Mouse (Mus musculus): ENCODE results near the gene Gm12569. TPM values are rescaled to one million over a fixed set of nuclear protein-coding genes. Genes with fewer than 3 reads are reported as not detected.
A peak's percentile ranks its signal among the peaks of the same experiment; 100 is the strongest.

The Gm12569 gene
- polyA plus RNA-seq, 1 experiment from 2014 or later = not detected

GRCm38 (mm10) chr11:51257006-51257405 is 36.7 kb downstream of the Gm12569 start:
- Histone ChIP-seq H3K9ac (replicated peaks; ENCODE audit: low read depth, low read length) (no peak overlapping the region), H3K27me3 (ENCODE audit: control insufficient read depth, insufficient read depth, low read length) (no peaks in the 10 kb centered on the region), H3K36me3 (ENCODE audit: control insufficient read depth, insufficient read depth, low read length) (no peaks in the 10 kb centered on the region), H3K27ac (ENCODE audit: low read length) (no peak overlapping the region), H3K9me3 (ENCODE audit: control insufficient read depth, low read depth, low read length) (no peaks in the 10 kb centered on the region), H3K4me1 (ENCODE audit: control insufficient read depth, insufficient read depth, low read length) (no peaks in the 10 kb centered on the region), H3K4me2 (replicated peaks; ENCODE audit: low read depth, low read length) (no peak overlapping the region), H3K4me3 (ENCODE audit: low read depth, low read length) (no peak overlapping the region)
- no peak for ATAC-seq (ENCODE audit: insufficient number of reproducible peaks, insufficient read depth, low FRiP score, low read depth)
- 88% methylated on average over 4 of the region's 4 CpGs for WGBS

GRCm38 (mm10) chr11:51261680-51262219 is 41.5 kb downstream of the Gm12569 start, which contains the start of gene Clk4:
TSS of gene Clk4 (plus strand) at chr11:51261730.
- Histone ChIP-seq H3K4me1 (ENCODE audit: control insufficient read depth, insufficient read depth, low read length) (peaks cover 7% of the 10 kb centered on the region; the same call in 1 of the 2 replicates), H3K27me3 (ENCODE audit: control insufficient read depth, insufficient read depth, low read length) (no peaks in the 10 kb centered on the region), H3K4me3 (ENCODE audit: low read depth, low read length) (peak within 1 kb of the TSS; percentile 96), H3K27ac (ENCODE audit: low read length) (peak within 1 kb of the TSS; percentile 90), H3K9ac (replicated peaks; ENCODE audit: low read depth, low read length) (peak within 1 kb of the TSS; percentile 92), H3K4me2 (replicated peaks; ENCODE audit: low read depth, low read length) (peak within 1 kb of the TSS; percentile 86), H3K36me3 (ENCODE audit: control insufficient read depth, insufficient read depth, low read length) (peaks cover 1% of the 10 kb centered on the region; the same call in 1 of the 2 replicates), H3K9me3 (ENCODE audit: control insufficient read depth, low read depth, low read length) (no peaks in the 10 kb centered on the region)
- no peak for ATAC-seq (ENCODE audit: insufficient number of reproducible peaks, insufficient read depth, low FRiP score, low read depth)
- 74% methylated on average over 3 of the region's 3 CpGs for WGBS

GRCm38 (mm10) chr11:51262342-51263285 is 42.3 kb downstream of the Gm12569 start, which contains the start of gene BC049762:
TSS of gene BC049762 (minus strand) at chr11:51263046.
- 9% methylated on average over 57 of the region's 57 CpGs for WGBS
- H3K9ac ChIP-seq (replicated peaks; ENCODE audit: low read depth, low read length) = peak within 1 kb of the TSS; percentile 92
- ATAC-seq (ENCODE audit: insufficient number of reproducible peaks, insufficient read depth, low FRiP score, low read depth) = peak; percentile 98
- peak within 1 kb of the TSS; percentile 86 for H3K4me2 ChIP-seq (replicated peaks; ENCODE audit: low read depth, low read length)
- no peaks in the 10 kb centered on the region for H3K27me3 ChIP-seq (ENCODE audit: control insufficient read depth, insufficient read depth, low read length)
- no peaks in the 10 kb centered on the region for H3K9me3 ChIP-seq (ENCODE audit: control insufficient read depth, low read depth, low read length)
- peak within 1 kb of the TSS; percentile 96 for H3K4me3 ChIP-seq (ENCODE audit: low read depth, low read length)
- H3K36me3 ChIP-seq (ENCODE audit: control insufficient read depth, insufficient read depth, low read length) = peaks cover 10% of the 10 kb centered on the region
- peak within 1 kb of the TSS; percentile 90 for H3K27ac ChIP-seq (ENCODE audit: low read length)
- peaks cover 7% of the 10 kb centered on the region; the same call in 1 of the 2 replicates for H3K4me1 ChIP-seq (ENCODE audit: control insufficient read depth, insufficient read depth, low read length)

DNA sequence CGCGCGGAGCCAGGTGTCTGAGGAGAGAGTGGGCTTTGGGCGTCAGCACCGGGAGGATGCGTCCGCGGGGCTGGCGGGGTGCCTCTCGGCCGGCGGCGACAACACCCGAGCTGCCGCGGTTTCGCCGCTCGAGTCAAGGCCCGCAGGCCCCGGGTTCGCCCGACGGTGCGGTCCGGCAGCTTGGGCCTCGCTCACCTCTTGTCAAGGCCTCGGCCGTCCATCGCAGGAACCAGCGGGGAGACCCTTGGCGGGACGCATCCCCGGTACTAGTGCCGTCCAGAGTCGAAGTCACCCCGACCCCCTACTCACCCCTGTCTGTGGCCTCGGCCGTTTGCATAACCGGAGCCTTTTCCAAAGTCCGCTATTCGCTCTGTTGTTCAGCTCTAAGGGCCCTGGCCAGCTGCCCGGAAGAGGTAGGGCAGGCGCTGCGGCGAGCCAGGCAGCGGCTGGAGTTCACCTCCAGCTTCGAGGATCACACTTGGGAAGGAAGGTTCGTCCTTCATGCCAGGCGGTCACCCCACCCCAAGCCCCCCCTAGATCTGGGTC is 43.1 kb downstream of the Gm12569 start:
- Histone ChIP-seq H3K4me1 (ENCODE audit: control insufficient read depth, insufficient read depth, low read length) (peaks cover 7% of the 10 kb centered on the region; the same call in 1 of the 2 replicates), H3K4me2 (replicated peaks; ENCODE audit: low read depth, low read length) (peak overlapping the region; percentile 52), H3K9ac (replicated peaks; ENCODE audit: low read depth, low read length) (peak overlapping the region; percentile 92), H3K36me3 (ENCODE audit: control insufficient read depth, insufficient read depth, low read length) (peaks cover 10% of the 10 kb centered on the region), H3K9me3 (ENCODE audit: control insufficient read depth, low read depth, low read length) (no peaks in the 10 kb centered on the region), H3K27me3 (ENCODE audit: control insufficient read depth, insufficient read depth, low read length) (no peaks in the 10 kb centered on the region), H3K4me3 (ENCODE audit: low read depth, low read length) (peak overlapping the region; percentile 96), H3K27ac (ENCODE audit: low read length) (peak overlapping the region; percentile 90)
- ATAC-seq (ENCODE audit: insufficient number of reproducible peaks, insufficient read depth, low FRiP score, low read depth) = peak; percentile 44; the same call in 1 of the 2 replicates
- under 1% methylated on average over 50 of the region's 50 CpGs for WGBS

DNA sequence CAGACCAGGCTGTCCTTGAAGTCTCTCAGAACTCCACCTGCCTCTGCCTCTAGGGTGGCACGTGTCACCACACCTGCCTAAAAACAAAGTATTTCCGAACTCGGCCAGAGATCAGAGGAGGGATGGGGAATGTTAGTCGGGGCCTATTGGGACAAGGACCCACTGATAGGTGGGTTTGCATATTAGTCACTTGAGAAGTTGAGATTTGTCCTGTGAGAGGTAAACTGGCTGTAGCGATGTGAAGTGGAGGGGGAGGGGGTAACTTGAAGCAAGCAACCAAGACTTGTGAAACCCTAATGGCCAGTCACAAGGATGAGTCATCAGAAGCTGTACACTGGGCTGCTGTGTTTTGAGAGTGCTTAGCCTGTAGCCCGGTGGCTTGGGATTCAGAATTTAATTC is 44.1 kb downstream of the Gm12569 start:
- no peak for ATAC-seq (ENCODE audit: insufficient number of reproducible peaks, insufficient read depth, low FRiP score, low read depth)
- Histone ChIP-seq H3K9ac (replicated peaks; ENCODE audit: low read depth, low read length) (no peak overlapping the region), H3K27ac (ENCODE audit: low read length) (no peak overlapping the region), H3K9me3 (ENCODE audit: control insufficient read depth, low read depth, low read length) (no peaks in the 10 kb centered on the region), H3K36me3 (ENCODE audit: control insufficient read depth, insufficient read depth, low read length) (peaks cover 10% of the 10 kb centered on the region), H3K4me2 (replicated peaks; ENCODE audit: low read depth, low read length) (peak overlapping the region; percentile 52), H3K4me1 (ENCODE audit: control insufficient read depth, insufficient read depth, low read length) (peaks cover 7% of the 10 kb centered on the region; the same call in 1 of the 2 replicates), H3K4me3 (ENCODE audit: low read depth, low read length) (peak overlapping the region; percentile 96), H3K27me3 (ENCODE audit: control insufficient read depth, insufficient read depth, low read length) (no peaks in the 10 kb centered on the region)
- 12% methylated on average over 6 of the region's 6 CpGs for WGBS

DNA sequence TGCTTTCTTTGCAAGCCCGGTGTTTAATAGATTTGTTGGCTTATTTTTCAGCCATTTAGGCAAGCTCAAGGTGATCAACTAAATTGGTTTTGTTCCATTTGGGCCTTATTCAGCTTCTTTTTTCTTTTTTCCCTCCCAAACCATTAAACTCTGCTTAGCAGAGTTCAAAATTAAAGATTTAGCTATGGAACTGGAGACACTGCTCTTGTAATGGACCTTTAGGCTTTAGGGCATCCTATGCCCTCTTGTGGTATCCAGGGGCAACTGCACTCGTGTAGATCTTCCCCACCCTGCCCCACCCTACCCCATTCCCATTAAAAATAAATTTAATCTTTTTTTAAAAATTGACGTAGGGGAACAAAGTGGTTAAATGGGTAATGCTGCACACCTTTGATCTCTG is 45.1 kb downstream of the Gm12569 start:
- Histone ChIP-seq H3K4me3 (ENCODE audit: low read depth, low read length) (peak overlapping the region; percentile 96; the same call in 1 of the 2 replicates), H3K27ac (ENCODE audit: low read length) (no peak overlapping the region), H3K9me3 (ENCODE audit: control insufficient read depth, low read depth, low read length) (no peaks in the 10 kb centered on the region), H3K9ac (replicated peaks; ENCODE audit: low read depth, low read length) (no peak overlapping the region), H3K36me3 (ENCODE audit: control insufficient read depth, insufficient read depth, low read length) (peaks cover 15% of the 10 kb centered on the region), H3K27me3 (ENCODE audit: control insufficient read depth, insufficient read depth, low read length) (no peaks in the 10 kb centered on the region), H3K4me1 (ENCODE audit: control insufficient read depth, insufficient read depth, low read length) (peaks cover 7% of the 10 kb centered on the region; the same call in 1 of the 2 replicates), H3K4me2 (replicated peaks; ENCODE audit: low read depth, low read length) (peak overlapping the region; percentile 52)
- no peak for ATAC-seq (ENCODE audit: insufficient number of reproducible peaks, insufficient read depth, low FRiP score, low read depth)
- 50% methylated on average over 3 of the region's 3 CpGs for WGBS

DNA sequence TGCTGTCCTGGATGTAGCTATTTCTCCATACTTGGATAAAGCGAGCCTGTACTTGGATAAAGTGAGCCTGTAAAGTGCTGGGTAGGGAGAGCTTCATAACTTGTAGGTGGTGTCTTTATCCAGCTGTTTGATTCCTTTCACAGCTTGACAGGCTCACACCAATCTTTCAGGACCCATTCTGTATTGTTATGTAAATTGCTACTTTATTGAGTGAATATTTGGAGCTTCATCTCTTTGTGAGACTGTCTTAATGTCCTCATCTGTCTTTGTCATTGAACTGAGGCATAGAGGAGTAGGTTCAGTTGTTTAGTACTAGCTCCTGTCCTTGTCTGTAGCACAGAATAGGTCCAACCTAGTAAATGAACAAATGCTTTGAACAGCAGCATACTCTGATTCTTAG is 54.1 kb downstream of the Gm12569 start:
- H3K4me3 ChIP-seq (ENCODE audit: low read depth, low read length) = no peak overlapping the region
- no peak overlapping the region for H3K9ac ChIP-seq (replicated peaks; ENCODE audit: low read depth, low read length)
- no peaks in the 10 kb centered on the region for H3K4me1 ChIP-seq (ENCODE audit: control insufficient read depth, insufficient read depth, low read length)
- 87% methylated on average over 1 of the region's 1 CpGs for WGBS
- no peaks in the 10 kb centered on the region for H3K27me3 ChIP-seq (ENCODE audit: control insufficient read depth, insufficient read depth, low read length)
- H3K27ac ChIP-seq (ENCODE audit: low read length) = no peak overlapping the region
- no peak for ATAC-seq (ENCODE audit: insufficient number of reproducible peaks, insufficient read depth, low FRiP score, low read depth)
- no peak overlapping the region for H3K4me2 ChIP-seq (replicated peaks; ENCODE audit: low read depth, low read length)
- H3K9me3 ChIP-seq (ENCODE audit: control insufficient read depth, low read depth, low read length) = no peaks in the 10 kb centered on the region
- H3K36me3 ChIP-seq (ENCODE audit: control insufficient read depth, insufficient read depth, low read length) = peaks cover 61% of the 10 kb centered on the region

Measured in stomach, embryonic 14.5 days (tissue).